Mouse (Mus musculus) liver, embryonic 14.5 days (tissue): ENCODE results near the gene Arel1.

Experiments
- CTCF ChIP-seq: IDR thresholded peaks from 2 replicates; pipeline ENCODE4 v1.5.1; 2016; ENCODE audit warnings: antibody characterized with exemption, low read depth, control low read depth
- EP300 ChIP-seq: IDR thresholded peaks from 2 replicates; pipeline ENCODE4 v1.6.1; 2016; ENCODE audit warnings: antibody characterized with exemption, low read depth

- TF ChIP-seq EP300 (no peak), CTCF (no peak)
These were observed 35.4 kb downstream of the Arel1 start for GRCm38 (mm10) chr12:84935343-84935742.
